Mouse (Mus musculus): Measurements from ENCODE around the gene Rbm34. TPM values are rescaled to one million over a fixed set of nuclear protein-coding genes. Genes with fewer than 3 reads are reported as not detected.

Gene Rbm34
- total and polyA plus RNA-seq, 3 experiments, result 12.2 to 38.5 (median 19.3) TPM

DNA sequence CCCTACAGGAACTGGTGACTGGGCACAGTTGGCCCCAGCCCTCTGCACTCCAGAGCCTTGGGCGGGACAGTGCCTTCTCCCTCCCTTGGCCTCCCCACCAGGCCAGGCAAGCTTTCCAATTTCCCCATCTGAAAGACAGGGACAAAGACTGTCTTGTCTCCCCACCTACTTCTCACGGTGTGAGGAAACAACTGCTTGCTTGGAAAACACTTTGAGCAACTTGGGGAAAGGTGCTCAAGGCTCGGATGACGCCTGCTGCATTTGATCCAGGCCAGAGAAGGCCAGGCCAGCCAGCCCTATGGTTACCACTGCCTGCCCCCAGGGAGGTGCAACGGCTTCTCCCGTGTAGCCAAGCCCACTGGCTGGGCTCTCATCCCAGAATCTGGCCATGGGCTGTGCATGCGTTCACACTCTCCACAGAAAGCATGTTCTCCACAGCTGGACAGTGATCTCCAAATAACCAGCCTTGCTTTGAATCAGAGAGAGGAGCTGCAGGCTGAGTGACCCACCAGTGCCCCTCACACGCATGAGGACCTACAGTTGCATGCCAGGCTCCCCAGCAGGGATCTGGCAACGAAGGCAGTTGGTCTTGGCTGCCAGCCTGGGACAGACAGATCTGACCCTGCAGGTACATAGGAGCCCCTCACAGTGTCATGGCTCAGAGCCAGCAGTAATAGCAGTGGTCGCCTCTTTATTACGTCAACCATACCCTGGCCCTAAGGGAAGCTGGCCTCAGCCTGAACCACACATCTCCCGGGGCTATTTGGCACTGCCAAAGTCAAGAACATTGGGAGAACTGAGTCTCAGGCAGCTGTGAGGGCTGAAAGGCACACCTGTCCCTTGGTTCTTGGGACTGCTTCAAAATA, 57.4 kb downstream of the Rbm34 start:
- H3K4me1 ChIP-seq (ENCODE audit: insufficient read depth, low read depth, low read length), result no peaks in the 10 kb centered on the region; the same call in none of the 2 replicates
- DNase-seq (ENCODE audit: low spot score) (no peak), ATAC-seq (ENCODE audit: extremely low read depth, insufficient number of reproducible peaks, low FRiP score, poor library complexity, severe bottlenecking) (no peak)
- H3K36me3 ChIP-seq (replicated peaks), result peaks cover 3% of the 10 kb centered on the region
- H3K4me3 ChIP-seq (ENCODE audit: low read depth, low read length), result no peak overlapping the region
- no peaks in the 10 kb centered on the region for H3K9me3 ChIP-seq (replicated peaks)
- TF ChIP-seq CTCF (IDR thresholded peaks at IDR 0.05; ENCODE audit: low read depth, low read length) (no peak), TAL1 (conservative IDR thresholded peaks at IDR 0.05; ENCODE audit: low read depth, low read length) (no peak), GATA1 (IDR thresholded peaks at IDR 0.05; ENCODE audit: borderline replicate concordance, low read length) (no peak), POLR2AphosphoS5 (IDR thresholded peaks at IDR 0.05; ENCODE audit: insufficient replicate concordance, low read depth, low read length) (no peak), GATA2 (IDR thresholded peaks at IDR 0.05; ENCODE audit: borderline replicate concordance, low read depth, low read length) (no peak)
- H3K27me3 ChIP-seq (ENCODE audit: insufficient read depth, low read length), result peaks cover 21% of the 10 kb centered on the region

DNA sequence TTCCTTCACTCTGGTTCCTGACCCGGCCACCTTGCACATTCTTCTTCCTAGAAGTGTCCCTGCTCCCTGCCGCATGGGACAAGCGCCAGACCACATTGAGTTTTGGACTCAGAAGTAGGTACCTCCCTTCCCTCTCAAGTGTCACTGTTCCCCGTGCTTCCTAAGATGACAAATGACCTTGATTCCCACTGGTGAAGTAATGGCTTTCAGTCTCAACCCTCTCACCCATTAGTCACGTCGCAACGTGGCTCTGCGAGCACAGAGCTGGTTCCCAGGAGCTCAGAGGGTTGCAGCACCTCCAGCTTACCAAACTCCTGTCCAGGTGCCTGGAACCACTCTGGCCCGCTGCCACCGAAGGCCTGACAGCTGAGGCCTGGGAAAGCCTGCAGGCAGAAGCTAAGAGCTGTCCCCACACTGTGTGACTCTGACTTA, 61.5 kb downstream of the Rbm34 start:
- no peak for TF ChIP-seq CTCF (IDR thresholded peaks at IDR 0.05; ENCODE audit: low read depth, low read length)
- TF ChIP-seq GATA1 (IDR thresholded peaks at IDR 0.05; ENCODE audit: borderline replicate concordance, low read length), result no peak
- TF ChIP-seq TAL1 (conservative IDR thresholded peaks at IDR 0.05; ENCODE audit: low read depth, low read length), result no peak
- TF ChIP-seq POLR2AphosphoS5 (IDR thresholded peaks at IDR 0.05; ENCODE audit: insufficient replicate concordance, low read depth, low read length), result no peak
- TF ChIP-seq GATA2 (IDR thresholded peaks at IDR 0.05; ENCODE audit: borderline replicate concordance, low read depth, low read length), result no peak
- H3K4me3 ChIP-seq (ENCODE audit: low read depth, low read length), result no peak overlapping the region
- H3K36me3 ChIP-seq (replicated peaks), result no peaks in the 10 kb centered on the region
- no peaks in the 10 kb centered on the region; the same call in 1 of the 2 replicates for H3K9me3 ChIP-seq (replicated peaks)
- no peak for DNase-seq (ENCODE audit: low spot score)
- no peak for ATAC-seq (ENCODE audit: extremely low read depth, insufficient number of reproducible peaks, low FRiP score, poor library complexity, severe bottlenecking)
- H3K27me3 ChIP-seq (ENCODE audit: insufficient read depth, low read length), result peaks cover 36% of the 10 kb centered on the region
- peaks cover 7% of the 10 kb centered on the region for H3K4me1 ChIP-seq (ENCODE audit: insufficient read depth, low read depth, low read length)

DNA sequence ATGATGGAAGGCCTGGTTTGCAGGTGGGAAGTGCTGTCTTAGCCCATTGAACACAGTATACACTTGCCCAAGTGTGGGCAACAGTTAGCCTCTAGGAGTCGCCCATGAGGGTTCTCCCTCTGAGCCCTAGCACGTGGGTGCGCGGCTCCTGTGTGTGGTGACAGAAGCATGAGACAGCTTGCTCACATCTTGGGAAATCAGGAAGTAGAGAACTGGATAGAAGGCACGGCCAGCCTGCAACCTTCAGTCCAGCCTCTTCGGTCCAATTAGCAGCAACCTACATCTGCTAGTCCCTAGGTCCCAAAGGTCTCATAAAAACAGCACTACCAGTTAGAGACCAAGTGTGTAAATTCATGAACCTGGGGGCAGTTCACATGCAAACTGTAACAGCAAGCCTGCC, 62.1 kb downstream of the Rbm34 start:
- no peak overlapping the region for H3K4me3 ChIP-seq (ENCODE audit: low read depth, low read length)
- peaks cover 10% of the 10 kb centered on the region for H3K4me1 ChIP-seq (ENCODE audit: insufficient read depth, low read depth, low read length)
- DNase-seq (ENCODE audit: low spot score) (no peak), ATAC-seq (ENCODE audit: extremely low read depth, insufficient number of reproducible peaks, low FRiP score, poor library complexity, severe bottlenecking) (peak; percentile 63)
- no peaks in the 10 kb centered on the region; the same call in 1 of the 2 replicates for H3K9me3 ChIP-seq (replicated peaks)
- H3K27me3 ChIP-seq (ENCODE audit: insufficient read depth, low read length), result peaks cover 39% of the 10 kb centered on the region
- H3K36me3 ChIP-seq (replicated peaks), result no peaks in the 10 kb centered on the region
- TF ChIP-seq CTCF (IDR thresholded peaks at IDR 0.05; ENCODE audit: low read depth, low read length) (no peak), POLR2AphosphoS5 (IDR thresholded peaks at IDR 0.05; ENCODE audit: insufficient replicate concordance, low read depth, low read length) (no peak), GATA2 (IDR thresholded peaks at IDR 0.05; ENCODE audit: borderline replicate concordance, low read depth, low read length) (no peak), TAL1 (conservative IDR thresholded peaks at IDR 0.05; ENCODE audit: low read depth, low read length) (no peak), GATA1 (IDR thresholded peaks at IDR 0.05; ENCODE audit: borderline replicate concordance, low read length) (no peak)

DNA sequence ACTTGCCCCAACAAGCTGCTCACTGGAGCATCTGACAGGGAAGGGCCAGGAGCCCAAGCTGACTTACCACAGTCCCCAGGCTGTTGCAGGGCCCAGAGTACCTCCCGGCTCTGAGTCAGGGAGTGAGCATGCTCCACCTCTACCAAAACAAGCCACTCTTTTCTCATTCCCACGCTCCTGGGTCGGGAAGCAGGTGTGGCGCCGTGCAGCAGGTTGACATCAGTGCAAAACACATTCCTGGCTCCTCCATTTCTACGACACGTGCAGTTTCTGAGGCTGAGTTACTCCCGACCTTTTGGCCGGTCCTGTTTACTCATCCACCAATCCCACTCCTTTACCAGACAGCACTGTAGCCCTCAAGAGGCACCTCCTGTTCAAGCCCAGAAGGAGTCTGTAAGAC, 62.9 kb downstream of the Rbm34 start:
- Histone ChIP-seq H3K9me3 (replicated peaks) (no peaks in the 10 kb centered on the region; the same call in 1 of the 2 replicates), H3K36me3 (replicated peaks) (no peaks in the 10 kb centered on the region), H3K27me3 (ENCODE audit: insufficient read depth, low read length) (peaks cover 41% of the 10 kb centered on the region), H3K4me3 (ENCODE audit: low read depth, low read length) (no peak overlapping the region), H3K4me1 (ENCODE audit: insufficient read depth, low read depth, low read length) (peaks cover 10% of the 10 kb centered on the region)
- TF ChIP-seq CTCF (IDR thresholded peaks at IDR 0.05; ENCODE audit: low read depth, low read length) (no peak), POLR2AphosphoS5 (IDR thresholded peaks at IDR 0.05; ENCODE audit: insufficient replicate concordance, low read depth, low read length) (no peak), GATA2 (IDR thresholded peaks at IDR 0.05; ENCODE audit: borderline replicate concordance, low read depth, low read length) (no peak), TAL1 (conservative IDR thresholded peaks at IDR 0.05; ENCODE audit: low read depth, low read length) (no peak), GATA1 (IDR thresholded peaks at IDR 0.05; ENCODE audit: borderline replicate concordance, low read length) (no peak)
- no peak for DNase-seq (ENCODE audit: low spot score)
- ATAC-seq (ENCODE audit: extremely low read depth, insufficient number of reproducible peaks, low FRiP score, poor library complexity, severe bottlenecking), result no peak

DNA sequence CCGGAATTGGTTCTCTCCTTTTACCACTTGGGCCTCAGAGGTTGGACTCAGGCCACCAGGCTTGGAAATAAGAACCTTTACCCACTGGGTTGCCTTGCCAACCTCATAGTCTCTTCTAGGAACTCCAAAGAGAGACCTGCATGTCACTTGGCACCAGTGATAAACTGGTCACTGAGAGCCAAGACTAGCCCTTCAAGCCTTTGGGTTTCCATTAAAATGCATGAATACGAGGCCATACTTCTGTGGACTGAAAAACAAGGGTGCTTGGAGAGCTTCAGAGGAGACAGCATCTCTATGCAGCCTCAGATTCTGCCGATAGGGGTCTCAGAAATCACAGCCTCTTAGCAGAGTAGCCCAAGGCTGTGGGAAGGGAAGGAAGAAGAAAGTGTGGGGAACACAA, 63.5 kb downstream of the Rbm34 start:
- DNase-seq (ENCODE audit: low spot score), result no peak
- peaks cover 41% of the 10 kb centered on the region for H3K27me3 ChIP-seq (ENCODE audit: insufficient read depth, low read length)
- H3K4me1 ChIP-seq (ENCODE audit: insufficient read depth, low read depth, low read length), result peaks cover 10% of the 10 kb centered on the region
- ATAC-seq (ENCODE audit: extremely low read depth, insufficient number of reproducible peaks, low FRiP score, poor library complexity, severe bottlenecking), result no peak
- TF ChIP-seq POLR2AphosphoS5 (IDR thresholded peaks at IDR 0.05; ENCODE audit: insufficient replicate concordance, low read depth, low read length) (no peak), CTCF (IDR thresholded peaks at IDR 0.05; ENCODE audit: low read depth, low read length) (no peak), GATA1 (IDR thresholded peaks at IDR 0.05; ENCODE audit: borderline replicate concordance, low read length) (no peak)
- no peak overlapping the region for H3K4me3 ChIP-seq (ENCODE audit: low read depth, low read length)
- H3K9me3 ChIP-seq (replicated peaks), result no peaks in the 10 kb centered on the region; the same call in 1 of the 2 replicates
- H3K36me3 ChIP-seq (replicated peaks), result no peaks in the 10 kb centered on the region

DNA sequence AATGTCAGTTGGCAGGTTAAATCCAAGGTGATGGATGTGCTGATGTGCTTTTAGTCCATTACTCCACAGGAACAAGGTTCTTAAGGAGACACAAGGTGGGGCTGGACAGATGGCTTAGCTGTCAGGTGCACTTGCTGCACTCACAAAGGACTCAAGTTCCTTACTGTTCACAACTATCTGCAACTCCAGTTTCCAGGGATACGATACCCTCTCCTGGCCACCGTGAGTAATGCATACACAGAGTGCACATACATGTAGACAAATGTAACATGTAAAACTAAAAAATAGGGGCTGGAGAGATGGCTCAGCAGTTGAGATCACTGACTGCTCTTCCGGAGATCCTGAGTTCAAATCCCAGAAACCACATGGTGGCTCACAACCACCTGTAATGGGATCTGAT, 65.5 kb downstream of the Rbm34 start:
- Histone ChIP-seq H3K4me1 (ENCODE audit: insufficient read depth, low read depth, low read length) (peaks cover 15% of the 10 kb centered on the region), H3K36me3 (replicated peaks) (no peaks in the 10 kb centered on the region), H3K4me3 (ENCODE audit: low read depth, low read length) (no peak overlapping the region), H3K9me3 (replicated peaks) (no peaks in the 10 kb centered on the region; the same call in 1 of the 2 replicates), H3K27me3 (ENCODE audit: insufficient read depth, low read length) (peaks cover 48% of the 10 kb centered on the region)
- TF ChIP-seq GATA2 (IDR thresholded peaks at IDR 0.05; ENCODE audit: borderline replicate concordance, low read depth, low read length) (no peak), POLR2AphosphoS5 (IDR thresholded peaks at IDR 0.05; ENCODE audit: insufficient replicate concordance, low read depth, low read length) (no peak), TAL1 (conservative IDR thresholded peaks at IDR 0.05; ENCODE audit: low read depth, low read length) (no peak), GATA1 (IDR thresholded peaks at IDR 0.05; ENCODE audit: borderline replicate concordance, low read length) (no peak), CTCF (IDR thresholded peaks at IDR 0.05; ENCODE audit: low read depth, low read length) (no peak)
- DNase-seq (ENCODE audit: low spot score) (no peak), ATAC-seq (ENCODE audit: extremely low read depth, insufficient number of reproducible peaks, low FRiP score, poor library complexity, severe bottlenecking) (no peak)
